Mouse (Mus musculus) stomach, embryonic 14.5 days (tissue): ENCODE results near the gene Tmod1. TPM values are rescaled to one million over a fixed set of nuclear protein-coding genes. Genes with fewer than 3 reads are reported as not detected.

Experiments used
- ATAC-seq: fragments of 200-750 bp; cut with Nextera tagmentation; 2 replicates; pipeline ENCODE4 v1.8.0; 2017; ENCODE audit warnings: low read depth, moderate TSS enrichment; ENCODE audit not compliant: insufficient number of reproducible peaks, insufficient read depth, low FRiP score
- H3K27ac ChIP-seq: fragments of 300-500 bp; sonication (generic); 2 replicates; pipeline ENCODE4 v1.5.1; 2014; ENCODE audit warnings: mild to moderate bottlenecking, low read length, moderate library complexity, mixed read lengths
- H3K27me3 ChIP-seq: fragments of 300-500 bp; sonication (generic); 2 replicates; pipeline ENCODE4 v1.6.1; 2014; ENCODE audit warnings: low read length, control low read depth, mixed read lengths; ENCODE audit not compliant: control insufficient read depth, insufficient read depth
- H3K36me3 ChIP-seq: fragments of 300-500 bp; sonication (generic); 2 replicates; pipeline ENCODE4 v1.6.1; 2014; ENCODE audit warnings: mild to moderate bottlenecking, control low read depth, low read length, moderate library complexity, mixed read lengths; ENCODE audit not compliant: control insufficient read depth, insufficient read depth
- H3K4me1 ChIP-seq: fragments of 300-500 bp; sonication (generic); 2 replicates; pipeline ENCODE4 v1.6.1; 2014; ENCODE audit warnings: low read length, control low read depth, mixed read lengths; ENCODE audit not compliant: control insufficient read depth, insufficient read depth
- H3K4me2 ChIP-seq: fragments of 300-500 bp; sonication (generic); replicated peaks from 2 replicates; pipeline ENCODE4 v1.6.1; 2014; ENCODE audit warnings: low read depth, low read length, control low read depth
- H3K4me3 ChIP-seq: fragments of 300-500 bp; sonication (generic); 2 replicates; pipeline ENCODE4 v1.5.1; 2014; ENCODE audit warnings: low read depth, low read length, control low read depth
- H3K9ac ChIP-seq: fragments of 300-500 bp; sonication (generic); replicated peaks from 2 replicates; pipeline ENCODE4 v1.6.1; 2014; ENCODE audit warnings: low read depth, mild to moderate bottlenecking, control low read depth, low read length, moderate library complexity, mixed read lengths
- H3K9me3 ChIP-seq: fragments of 300-500 bp; sonication (generic); 2 replicates; pipeline ENCODE4 v1.6.1; 2016; ENCODE audit warnings: low read depth, low read length, control low read depth; ENCODE audit not compliant: control insufficient read depth
- WGBS: fragments of 180-500 bp; shearing (Covaris S2); extraction: QIAGEN DNeasy Blood & Tissue Kit; methylation state at CpG from one replicate; pipeline ENCODE4 v1.1.7; 2014; 5-methylcytosine and 5-hydroxymethylcytosine counted together
- polyA plus RNA-seq: library from polyadenylated mRNA; unstranded; fragments of >200 nt; fragmentation: Nextera tagmentation; extraction: Ambion mirVana; gene quantifications from 2 replicates; pipeline ENCODE4 v1.2.1, GENCODE M21; 2014

Tmod1 gene
- polyA plus RNA-seq, 1 experiment from 2014 or later: 3.2 TPM

DNA sequence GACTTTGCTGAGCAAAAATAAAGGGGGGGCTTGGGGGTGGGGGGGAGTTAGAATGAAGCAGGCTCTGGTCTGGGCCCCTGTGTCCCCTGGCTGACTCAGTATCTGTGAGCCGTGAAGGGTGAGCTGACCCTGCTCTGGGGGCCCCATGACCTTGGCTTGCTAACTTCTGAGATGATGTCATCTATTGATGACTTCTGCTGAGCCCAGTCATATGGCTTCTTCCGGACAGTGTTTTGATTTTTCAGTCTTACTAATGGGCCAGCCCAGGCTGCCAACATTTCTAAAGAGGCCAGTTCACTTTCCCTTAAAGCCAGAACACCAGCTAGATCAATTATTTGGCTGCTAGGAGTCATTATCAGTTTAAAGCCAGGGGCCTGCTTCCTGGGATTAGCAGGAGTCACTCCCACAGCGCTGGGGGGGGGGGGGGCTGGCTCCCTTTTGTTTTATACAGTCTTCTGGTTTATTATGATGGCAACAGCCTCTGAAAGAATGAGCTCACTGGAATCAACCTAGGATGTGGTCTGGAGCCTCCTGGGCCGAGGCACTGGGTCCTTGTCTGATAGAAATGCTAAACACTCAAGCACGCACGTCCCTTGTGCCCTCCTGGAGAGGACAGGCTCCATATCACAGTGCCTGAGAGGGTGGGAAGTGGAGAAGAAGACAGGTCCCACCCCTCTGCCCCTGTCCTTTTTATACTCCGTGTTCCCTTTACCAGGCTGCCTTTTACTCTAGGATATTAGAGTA, 3.2 kb downstream of the Tmod1 start:
- no peak overlapping the region for H3K4me3 ChIP-seq

DNA sequence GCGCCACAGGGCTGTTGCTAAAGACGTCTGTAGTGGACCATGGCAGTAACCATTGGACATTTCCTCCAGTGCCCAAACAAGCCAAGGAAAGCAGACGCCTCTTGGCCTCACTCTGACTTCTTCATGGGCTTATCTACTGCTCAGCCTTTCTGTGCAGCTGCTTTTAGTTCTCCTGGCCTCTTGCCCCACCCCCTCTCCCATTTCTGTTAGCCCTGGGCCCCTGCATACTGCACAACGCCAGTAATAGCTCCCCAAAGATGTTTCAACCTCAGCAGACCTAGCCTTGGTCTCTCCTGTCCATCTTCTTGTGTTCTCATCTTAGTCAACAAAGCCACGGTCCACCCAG, 3.7 kb downstream of the Tmod1 start:
- Histone ChIP-seq H3K27ac (no peak overlapping the region), H3K36me3 (no peaks in the 10 kb centered on the region), H3K4me2 (no peak overlapping the region), H3K27me3 (peaks cover 28% of the 10 kb centered on the region), H3K4me1 (peaks cover 7% of the 10 kb centered on the region; the same call in 1 of the 2 replicates), H3K4me3 (no peak overlapping the region), H3K9ac (no peak overlapping the region), H3K9me3 (no peaks in the 10 kb centered on the region)
- WGBS: 45% methylated on average over 5 of the region's 5 CpGs
- ATAC-seq: no peak

More for the DNA sequence above, 3.2 kb downstream of the Tmod1 start:
- peaks cover 7% of the 10 kb centered on the region; the same call in 1 of the 2 replicates for H3K4me1 ChIP-seq
- H3K36me3 ChIP-seq: no peaks in the 10 kb centered on the region
- H3K9ac ChIP-seq: no peak overlapping the region
- no peak overlapping the region for H3K4me2 ChIP-seq
- no peaks in the 10 kb centered on the region for H3K9me3 ChIP-seq
- WGBS: 21% methylated on average over 7 of the region's 7 CpGs
- peaks cover 30% of the 10 kb centered on the region for H3K27me3 ChIP-seq
- H3K27ac ChIP-seq: no peak overlapping the region
- 0 out of 2 replicates have a peak, but pooled peaks have one; percentile 53 for ATAC-seq

GRCm38 (mm10) chr4:46043361-46043760, 4.6 kb downstream of the Tmod1 start:
- Histone ChIP-seq H3K27me3 (peaks cover 20% of the 10 kb centered on the region), H3K4me3 (no peak overlapping the region), H3K27ac (no peak overlapping the region), H3K4me1 (peaks cover 6% of the 10 kb centered on the region; the same call in 1 of the 2 replicates), H3K9me3 (no peaks in the 10 kb centered on the region), H3K36me3 (no peaks in the 10 kb centered on the region), H3K9ac (no peak overlapping the region), H3K4me2 (no peak overlapping the region)
- WGBS: 69% methylated on average over 8 of the region's 8 CpGs
- ATAC-seq: no peak

DNA sequence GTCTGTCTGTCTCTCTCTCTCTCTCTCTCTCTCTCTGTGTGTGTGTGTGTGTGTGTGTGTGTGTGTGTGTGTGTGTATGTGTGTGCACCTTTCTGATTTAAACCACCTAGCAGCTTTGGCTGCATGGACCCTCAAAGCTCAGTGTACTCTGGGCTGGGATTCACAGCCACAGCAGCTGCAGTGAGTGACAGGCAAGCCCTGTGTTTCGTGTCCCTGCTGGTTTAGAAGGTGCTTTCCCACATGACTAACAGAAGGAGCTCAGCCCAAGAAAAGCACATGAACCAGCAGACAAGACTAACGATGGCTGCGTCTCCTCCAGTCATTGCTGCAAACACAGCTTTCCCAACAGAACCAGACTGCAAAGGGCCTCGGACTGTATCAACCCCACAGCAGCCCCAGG, 9.2 kb downstream of the Tmod1 start:
- H3K27ac ChIP-seq: no peak overlapping the region
- H3K4me3 ChIP-seq: no peak overlapping the region
- 78% methylated on average over 4 of the region's 4 CpGs for WGBS
- no peak for ATAC-seq
- no peaks in the 10 kb centered on the region for H3K36me3 ChIP-seq
- H3K4me2 ChIP-seq: no peak overlapping the region
- no peaks in the 10 kb centered on the region for H3K27me3 ChIP-seq
- no peak overlapping the region for H3K9ac ChIP-seq
- no peaks in the 10 kb centered on the region for H3K4me1 ChIP-seq
- H3K9me3 ChIP-seq: no peaks in the 10 kb centered on the region

DNA sequence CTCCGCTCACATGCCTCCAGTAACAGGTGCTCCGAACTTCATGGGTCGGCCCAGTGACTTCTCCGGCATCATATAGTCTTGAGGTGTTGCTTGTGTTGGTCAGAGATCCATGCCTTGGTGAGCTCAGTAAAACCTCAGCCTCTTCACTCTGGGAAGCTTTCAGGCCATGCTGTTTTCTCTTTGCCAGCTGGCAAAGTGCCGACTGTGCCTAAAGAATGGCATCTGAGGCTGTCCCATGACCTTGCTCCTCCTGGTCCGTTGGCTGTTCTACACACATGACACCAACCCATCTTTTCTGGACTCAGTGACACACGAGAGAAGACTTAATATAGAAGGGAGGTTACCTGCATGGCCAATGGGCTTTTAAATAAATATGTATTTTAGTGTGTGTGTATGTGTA, 9.7 kb downstream of the Tmod1 start:
- Histone ChIP-seq H3K9ac (no peak overlapping the region), H3K36me3 (no peaks in the 10 kb centered on the region), H3K4me2 (no peak overlapping the region), H3K9me3 (no peaks in the 10 kb centered on the region), H3K27me3 (no peaks in the 10 kb centered on the region), H3K27ac (no peak overlapping the region), H3K4me3 (no peak overlapping the region), H3K4me1 (no peaks in the 10 kb centered on the region)
- 86% methylated on average over 7 of the region's 7 CpGs for WGBS
- no peak for ATAC-seq

GRCm38 (mm10) chr4:46053323-46054107, 14.8 kb downstream of the Tmod1 start:
- Histone ChIP-seq H3K4me1 (no peaks in the 10 kb centered on the region), H3K4me3 (no peak overlapping the region), H3K27me3 (no peaks in the 10 kb centered on the region), H3K4me2 (no peak overlapping the region), H3K9ac (no peak overlapping the region), H3K27ac (no peak overlapping the region), H3K36me3 (no peaks in the 10 kb centered on the region), H3K9me3 (no peaks in the 10 kb centered on the region)
- WGBS: 93% methylated on average over 9 of the region's 9 CpGs
- no peak for ATAC-seq

GRCm38 (mm10) chr4:46056163-46056562, 17.4 kb downstream of the Tmod1 start:
- Histone ChIP-seq H3K27ac (no peak overlapping the region), H3K27me3 (no peaks in the 10 kb centered on the region), H3K4me3 (no peak overlapping the region), H3K4me1 (no peaks in the 10 kb centered on the region), H3K9me3 (no peaks in the 10 kb centered on the region), H3K4me2 (no peak overlapping the region), H3K36me3 (no peaks in the 10 kb centered on the region), H3K9ac (no peak overlapping the region)
- no peak for ATAC-seq
- WGBS: 83% methylated on average over 5 of the region's 5 CpGs

DNA sequence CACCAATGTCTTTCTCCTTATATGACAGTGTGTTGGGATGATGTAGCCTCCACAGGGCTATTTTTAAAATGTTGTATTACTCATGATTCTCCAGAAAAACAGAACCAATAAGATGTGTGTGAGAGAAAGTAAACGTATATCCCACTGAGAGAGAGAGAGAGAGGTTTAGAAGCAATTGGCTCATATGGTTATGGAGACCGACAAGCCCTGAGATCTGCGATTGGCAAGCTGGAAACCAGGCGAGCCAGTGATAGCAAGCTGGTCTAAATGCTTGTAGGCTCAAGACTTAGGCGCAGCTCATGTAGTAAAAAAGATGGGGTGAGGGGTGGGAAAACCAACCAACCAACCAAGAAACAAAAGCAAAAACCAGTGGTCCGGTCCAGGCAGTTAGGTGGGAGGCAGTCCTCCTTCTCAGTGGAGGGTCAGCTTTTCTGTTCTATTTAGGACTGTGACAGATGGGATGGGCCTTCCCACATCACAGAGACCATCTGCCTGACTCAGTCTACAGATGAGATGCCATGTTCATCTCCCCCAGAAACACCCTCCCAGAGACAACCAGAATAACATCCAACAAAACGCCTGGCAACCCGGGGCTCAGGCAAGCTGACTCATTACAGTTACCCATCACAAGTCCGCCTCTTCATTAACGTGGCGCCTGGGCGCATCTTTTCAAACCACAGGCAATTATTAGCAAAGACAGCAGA, 22.7 kb downstream of the Tmod1 start:
- whole genome bisulfite sequencing: 89% methylated on average over 12 of the region's 12 CpGs

More for the DNA sequence above, 22.7 kb downstream of the Tmod1 start:
- Histone ChIP-seq H3K4me2 (no peak overlapping the region), H3K4me3 (no peak overlapping the region), H3K27me3 (no peaks in the 10 kb centered on the region), H3K9me3 (no peaks in the 10 kb centered on the region), H3K36me3 (no peaks in the 10 kb centered on the region), H3K9ac (no peak overlapping the region), H3K4me1 (no peaks in the 10 kb centered on the region), H3K27ac (no peak overlapping the region)
- no peak for ATAC-seq
